Mouse (Mus musculus): ENCODE measurements at regions not wholly inside any gene's neighbourhood (a gene's known extent, or its start where the extent isn't known, plus 50 kb on each side); places are given as distances from the start of the nearest gene placed in this dataset.
"Not testable (repeated sequence)": the region's sequence is repeated elsewhere in the genome, so short reads cannot be mapped to it uniquely, and the experiment has no call there.

DNA sequence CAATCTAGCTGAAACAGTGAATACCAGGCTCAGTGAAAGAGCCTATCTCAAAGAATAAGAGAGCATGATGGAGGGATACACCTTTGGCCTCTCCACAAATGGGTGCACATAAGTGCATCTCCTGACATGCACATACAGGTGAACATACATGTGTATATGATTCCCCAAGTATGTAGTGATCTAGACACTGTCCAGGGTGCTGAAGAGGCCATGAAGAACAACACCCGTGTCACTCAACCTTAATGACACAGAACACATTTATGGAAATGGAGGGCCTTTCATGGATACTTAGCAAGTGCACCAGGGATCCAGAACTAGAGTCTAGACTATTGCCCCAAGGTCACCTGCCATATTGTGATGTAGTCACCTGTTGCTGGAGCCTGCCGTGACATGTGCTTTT, 56.9 kb downstream of the Spata19 start:
- no peak for DNase-seq (ENCODE audit: low spot score)

DNA sequence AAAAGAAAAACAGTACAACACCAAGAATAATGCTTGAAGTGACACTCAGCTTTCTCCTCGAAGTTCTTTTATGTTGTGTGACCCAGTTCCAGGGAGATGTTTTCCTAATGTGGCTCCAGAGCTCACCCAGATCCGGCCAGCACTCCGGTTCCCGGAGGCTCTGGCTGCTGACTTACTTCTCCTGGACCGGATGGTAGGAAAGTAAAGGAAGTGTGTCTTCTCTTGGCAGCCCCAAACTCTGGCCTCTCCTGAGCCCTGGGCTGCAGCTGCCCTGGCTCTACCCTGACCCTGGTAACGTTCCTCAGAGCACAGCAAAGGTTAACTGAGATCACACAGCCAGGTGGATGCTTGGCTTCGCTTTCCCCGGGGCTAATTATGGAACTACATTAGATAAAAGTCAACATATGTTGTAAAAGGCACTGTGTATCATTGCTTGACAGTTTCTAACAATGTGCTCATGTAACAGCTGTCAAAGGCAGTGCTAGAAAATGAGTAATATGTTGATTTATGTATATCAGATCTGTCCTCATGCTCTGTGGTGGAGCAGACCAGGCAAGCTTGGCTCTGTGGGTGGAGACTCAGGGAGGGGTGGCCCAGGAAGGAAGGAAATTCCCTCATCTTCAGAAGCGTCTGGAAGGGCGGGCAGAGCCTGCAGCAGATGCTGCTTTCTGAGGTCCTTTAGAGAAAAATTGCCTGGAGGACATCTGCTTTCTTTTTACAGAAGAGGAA, 57.5 kb downstream of the Spata19 start:
- peak; percentile 22 for DNase-seq (ENCODE audit: low spot score)

DNA sequence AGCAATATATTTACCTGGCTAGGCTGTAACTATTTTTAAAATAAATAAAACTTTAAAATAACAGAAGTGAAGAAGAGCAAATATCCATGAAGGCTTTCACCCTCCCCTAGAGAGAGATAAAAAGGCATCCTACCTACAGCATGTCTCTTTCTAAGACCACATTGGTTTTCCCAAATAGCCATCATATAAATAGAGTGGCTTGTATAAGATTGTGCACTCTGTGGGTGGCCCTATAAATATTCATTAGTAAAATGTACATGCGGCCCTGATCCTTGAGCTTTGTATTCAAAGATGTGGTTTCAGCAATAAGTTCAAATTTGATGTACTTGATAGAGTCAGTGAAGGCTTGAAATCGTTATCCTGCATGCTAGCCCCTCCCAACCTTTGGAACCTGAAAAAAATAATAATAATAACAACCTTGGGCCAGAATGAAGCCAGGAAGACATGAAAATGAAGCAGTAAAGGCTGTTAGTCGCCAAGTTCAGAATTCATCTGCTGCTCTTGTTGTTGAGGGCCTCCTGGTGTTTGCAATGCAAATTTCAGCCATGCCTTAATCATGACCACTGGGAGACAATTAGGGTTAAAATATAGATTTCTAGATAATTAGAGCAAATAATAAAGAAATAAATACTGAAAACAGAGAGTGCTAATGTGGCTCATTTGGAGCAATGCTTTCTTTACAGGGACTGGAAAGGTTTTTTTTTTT, 61.9 kb downstream of the Spata19 start:
- no peak for DNase-seq (ENCODE audit: low spot score)

DNA sequence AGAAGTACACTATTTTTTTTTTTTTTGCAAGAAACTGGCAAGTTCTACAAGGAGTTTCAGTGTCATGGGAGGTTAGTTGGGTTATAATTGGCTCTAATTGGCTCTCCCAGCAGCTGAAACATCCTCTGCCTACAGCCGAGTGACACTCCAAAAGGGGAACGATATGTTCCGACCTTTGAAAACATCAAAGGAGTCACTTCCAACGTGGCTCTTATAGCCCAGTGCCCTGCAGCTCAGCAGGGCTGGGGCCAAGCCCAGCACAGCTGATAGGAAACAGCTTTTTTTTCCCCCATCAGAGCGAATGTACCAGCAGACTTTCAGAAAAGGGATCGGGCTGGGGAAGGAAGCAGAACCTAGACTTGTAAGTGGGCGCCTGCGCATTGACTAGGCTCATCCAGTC, 64.4 kb downstream of the Spata19 start:
- no peak for DNase-seq (ENCODE audit: low spot score)

DNA sequence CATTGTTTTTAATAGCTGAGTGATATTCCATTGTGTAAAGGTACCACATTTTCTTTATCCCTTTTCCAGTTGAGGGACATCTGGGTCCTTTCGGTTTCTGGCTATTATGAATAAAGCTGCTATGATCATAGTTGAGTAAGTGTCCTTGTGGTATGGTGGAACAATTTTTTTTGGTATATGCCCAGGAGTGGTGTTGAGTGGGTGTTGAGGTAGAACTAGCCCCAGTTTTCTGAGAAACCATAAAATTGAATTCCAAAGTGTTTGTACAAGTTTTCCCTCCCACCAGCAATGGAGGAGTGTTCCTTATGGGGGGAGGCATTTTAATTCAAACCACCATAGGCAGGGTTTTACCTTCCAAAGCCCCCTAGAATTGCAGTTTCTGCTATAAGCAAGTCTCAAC, 67.4 kb downstream of the Spata19 start:
- DNase-seq (ENCODE audit: low spot score), result no peak

DNA sequence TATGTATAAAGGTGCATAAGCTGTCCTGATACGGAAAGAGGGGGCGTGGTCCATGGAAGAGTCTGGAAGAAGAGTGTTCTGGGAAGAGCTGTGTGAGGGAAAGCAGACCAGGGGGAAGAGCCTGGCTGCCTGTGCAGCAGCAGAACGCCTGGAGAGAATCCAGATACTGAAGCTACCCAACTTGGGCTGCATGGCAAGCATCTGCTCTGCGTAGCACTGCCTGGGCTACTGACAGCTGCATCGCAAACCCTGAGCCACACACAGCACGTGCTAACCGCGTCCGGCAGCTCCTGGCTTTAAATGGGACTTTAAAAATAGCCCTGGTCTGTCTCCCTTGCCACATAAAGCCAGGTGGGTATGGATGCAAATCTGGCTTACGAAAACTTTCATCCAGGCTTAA, 78.9 kb downstream of the Spata19 start:
- no peak for DNase-seq (ENCODE audit: low spot score)

DNA sequence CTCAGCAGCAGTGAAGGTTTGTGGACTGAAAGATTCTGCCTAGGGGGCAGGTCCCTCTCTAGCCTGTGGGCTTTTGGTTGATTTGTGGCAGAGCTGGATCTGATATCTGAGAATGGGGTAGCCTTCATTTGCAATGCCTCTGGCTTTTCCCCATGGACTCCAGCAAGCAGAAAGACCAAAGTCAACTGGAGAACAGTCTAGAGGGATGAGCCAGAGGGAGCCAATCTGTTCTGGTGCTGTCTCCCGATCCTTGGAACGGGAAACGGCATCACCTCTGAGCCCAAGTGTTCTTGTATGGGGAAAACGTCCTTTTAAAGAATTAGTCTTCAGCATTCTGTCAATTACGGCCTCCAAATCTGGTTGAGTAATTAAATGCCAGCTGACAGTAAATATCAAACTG, 80.0 kb downstream of the Spata19 start:
- no peak for DNase-seq (ENCODE audit: low spot score)

DNA sequence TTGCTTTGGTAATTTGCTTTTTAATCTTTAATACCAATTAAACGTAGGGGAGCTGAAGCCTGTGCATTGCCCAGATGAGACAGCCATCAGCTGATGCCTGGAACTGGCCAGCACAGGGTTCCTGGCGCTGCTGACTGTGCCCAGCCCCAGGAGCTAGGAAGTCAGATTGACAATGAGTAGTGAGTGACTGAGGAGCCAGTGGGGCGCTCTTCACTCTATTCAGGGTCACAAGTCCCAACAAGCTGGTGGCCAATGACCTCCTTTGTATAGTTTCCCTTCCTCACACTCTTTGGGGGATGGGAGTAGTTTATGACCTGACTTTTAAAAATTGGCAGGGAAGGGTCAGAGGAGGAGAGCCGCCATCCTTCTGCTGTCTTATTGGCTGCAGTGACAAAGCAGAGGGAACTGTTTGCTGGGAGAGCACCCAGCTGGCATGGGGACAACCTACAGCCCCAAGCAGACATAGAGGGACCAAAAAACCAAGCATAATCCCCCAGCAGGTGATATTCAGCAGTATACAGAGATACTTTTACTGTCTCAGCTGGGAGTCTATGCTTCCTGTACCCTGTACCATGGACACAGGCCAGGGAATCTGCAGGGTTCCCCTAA, 80.6 kb downstream of the Spata19 start:
- no peak for DNase-seq (ENCODE audit: low spot score)

DNA sequence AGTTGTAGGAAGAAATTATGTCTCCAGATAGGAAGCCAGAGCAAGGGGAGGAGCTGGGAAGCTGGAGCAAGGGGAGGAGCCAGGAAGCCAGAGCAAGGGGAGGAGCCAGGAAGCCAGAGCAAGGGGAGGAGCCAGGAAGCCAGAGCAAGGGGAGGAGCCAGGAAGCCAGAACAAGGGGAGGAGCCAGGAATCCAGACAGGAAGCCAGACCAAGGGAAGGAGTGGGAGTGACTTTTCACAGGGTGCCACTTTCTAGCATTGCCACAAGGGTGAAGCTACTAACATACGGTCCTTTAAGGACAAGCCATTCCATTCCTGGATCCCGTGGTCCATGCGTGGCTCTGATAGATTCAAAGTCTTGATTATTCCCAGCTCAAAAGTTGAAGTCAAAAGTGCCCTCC, 81.7 kb downstream of the Spata19 start:
- no peak for DNase-seq (ENCODE audit: low spot score)

DNA sequence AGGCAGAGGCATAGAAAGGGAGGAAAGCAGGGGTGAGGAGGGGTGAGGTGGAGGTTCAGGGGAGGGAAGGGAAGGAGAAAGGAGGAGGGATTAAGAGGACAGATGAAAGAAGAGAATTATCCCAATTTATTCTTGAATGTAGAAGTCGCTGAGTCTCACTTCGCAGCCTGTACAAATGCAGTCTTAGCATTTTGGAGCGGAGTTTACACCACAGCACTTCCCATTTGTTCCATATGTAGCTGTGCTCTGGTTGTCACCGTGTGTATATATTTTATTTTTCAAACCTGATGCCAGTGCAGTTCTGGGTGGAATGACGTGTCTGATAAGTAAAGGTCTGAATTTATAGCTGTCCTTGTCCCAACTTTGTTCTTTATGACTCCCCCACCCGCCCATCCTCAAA, 105.2 kb downstream of the Spata19 start:
- no peak for DNase-seq (ENCODE audit: low spot score)

DNA sequence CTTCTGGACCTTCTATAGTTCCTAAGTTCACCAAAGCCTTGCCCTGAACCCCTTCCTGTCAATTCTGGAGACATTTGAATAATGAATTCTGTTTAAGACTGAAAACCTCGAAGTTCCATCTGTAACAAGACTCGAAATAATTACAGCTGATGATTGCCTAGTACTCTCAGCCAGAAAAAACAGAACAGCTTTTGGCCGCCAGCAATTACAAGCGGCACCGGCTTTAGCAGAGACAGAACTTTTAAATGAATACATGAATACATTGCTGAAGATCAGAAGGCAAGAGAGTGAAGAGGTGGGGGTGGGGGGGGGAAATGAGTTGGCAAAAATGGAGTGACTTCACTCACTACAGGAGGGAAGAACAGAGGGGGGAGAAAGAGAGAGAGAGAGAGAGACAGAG, 112.6 kb downstream of the Spata19 start:
- DNase-seq (ENCODE audit: low spot score), result no peak

DNA sequence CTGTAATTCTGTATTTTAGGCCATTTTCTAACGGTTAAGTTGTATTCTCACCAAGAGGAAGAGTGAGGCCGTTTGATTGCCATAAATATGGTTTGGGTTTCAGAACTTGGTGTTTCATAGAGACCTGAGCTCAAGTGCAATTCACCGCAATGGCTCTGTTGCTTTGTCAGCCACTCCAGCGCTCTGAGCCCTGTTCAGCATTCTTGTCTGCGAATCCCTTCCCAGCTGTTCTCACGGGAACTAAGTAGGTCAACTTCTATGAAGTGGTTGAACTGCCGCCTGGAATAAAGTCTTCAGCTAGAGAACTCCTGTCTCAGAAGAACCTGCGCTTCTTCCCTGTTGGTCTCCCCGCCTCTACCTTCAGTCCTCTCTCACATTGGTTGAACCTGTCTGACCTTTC, 113.1 kb downstream of the Spata19 start:
- no peak for DNase-seq (ENCODE audit: low spot score)

DNA sequence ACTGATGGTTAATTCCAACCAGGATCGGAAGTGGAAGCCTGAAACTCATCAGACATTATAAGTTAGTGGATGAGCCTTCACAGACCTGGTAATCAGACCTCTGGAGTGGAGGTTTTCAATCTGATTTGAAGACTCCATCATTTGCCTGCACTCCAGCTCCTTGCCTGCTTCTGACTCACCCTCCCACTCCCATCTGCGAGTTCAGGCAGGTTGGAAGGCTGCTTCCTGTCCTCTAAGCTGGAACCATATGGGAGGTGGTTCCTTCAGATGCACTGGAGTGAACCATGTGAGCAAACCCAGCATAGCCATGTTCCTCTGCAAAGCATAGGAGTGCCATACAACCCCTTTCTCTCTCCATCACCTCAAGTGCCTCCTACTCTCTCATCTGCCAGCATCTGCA, 114.6 kb downstream of the Spata19 start:
- DNase-seq (ENCODE audit: low spot score), result no peak

DNA sequence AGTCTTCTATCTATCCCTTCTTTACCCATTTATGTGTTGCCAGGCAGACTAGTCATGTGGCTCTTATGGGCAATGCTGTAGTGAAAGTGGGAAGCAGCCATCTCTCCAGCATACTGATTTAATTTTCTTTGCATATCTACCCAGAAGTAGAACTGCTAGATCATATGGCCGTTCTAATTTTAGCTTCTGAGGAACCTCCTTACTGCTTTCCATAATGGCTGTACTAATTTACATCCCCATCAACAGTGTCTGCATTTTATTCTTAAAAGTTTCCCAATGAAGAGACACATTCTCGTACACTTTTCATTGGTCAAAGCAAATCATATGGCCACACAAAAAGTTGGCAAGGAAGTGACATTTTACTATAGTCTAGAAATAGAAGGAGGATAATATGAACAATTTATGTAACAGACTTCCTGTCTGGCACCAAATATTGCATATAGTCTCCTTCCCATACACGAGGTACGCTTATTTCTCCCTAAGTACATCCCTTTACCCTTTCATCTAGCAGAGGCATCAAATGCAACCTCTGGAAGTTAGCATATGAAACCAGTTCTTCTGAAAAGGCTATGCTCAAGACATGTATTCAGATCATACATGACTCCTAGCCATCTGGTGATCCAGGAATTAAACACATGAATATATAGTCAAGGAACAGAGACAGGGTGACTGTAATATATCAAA, 119.0 kb downstream of the Spata19 start:
- no peak for DNase-seq (ENCODE audit: low spot score)

DNA sequence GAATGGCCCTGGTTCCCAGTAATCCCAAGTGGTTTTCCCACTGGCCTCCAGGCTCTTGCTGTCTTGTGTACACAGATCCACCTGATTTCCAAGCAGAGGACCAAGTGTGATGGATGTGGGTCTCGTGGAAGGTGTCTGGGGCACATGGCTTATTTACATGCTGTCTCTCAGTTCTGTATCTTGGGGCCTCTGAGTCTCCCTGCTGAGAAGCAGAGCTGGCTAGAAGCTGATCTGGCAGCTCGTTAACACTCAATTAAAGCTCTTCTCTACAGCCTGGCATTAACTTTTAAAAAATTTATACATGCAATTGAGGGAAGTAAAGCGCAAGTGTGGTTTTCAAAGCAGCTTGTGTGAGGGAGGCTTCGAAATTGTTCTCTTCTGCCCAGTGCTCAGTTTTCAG, 121.4 kb downstream of the Spata19 start:
- no peak for DNase-seq (ENCODE audit: low spot score)

DNA sequence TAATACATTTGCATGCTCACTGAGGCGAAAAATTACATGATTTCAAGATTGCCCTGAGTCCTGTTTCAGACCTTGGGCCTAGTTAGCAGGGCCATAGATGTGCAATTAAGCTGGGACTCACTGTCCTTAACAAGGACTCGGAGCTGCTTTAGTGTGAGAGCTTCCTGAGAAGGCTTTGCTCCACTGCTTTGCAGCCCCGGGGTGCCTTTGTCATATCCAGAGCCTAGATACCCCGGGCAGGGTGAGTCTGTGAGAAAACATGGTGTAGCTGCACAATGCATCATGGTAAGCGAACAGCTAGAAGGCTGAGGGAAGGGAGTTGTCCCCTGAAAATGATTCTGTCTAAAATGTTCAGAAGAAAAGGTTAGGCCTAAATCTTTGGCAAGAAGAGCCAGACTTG, 123.1 kb downstream of the Spata19 start:
- DNase-seq (ENCODE audit: low spot score), result no peak

DNA sequence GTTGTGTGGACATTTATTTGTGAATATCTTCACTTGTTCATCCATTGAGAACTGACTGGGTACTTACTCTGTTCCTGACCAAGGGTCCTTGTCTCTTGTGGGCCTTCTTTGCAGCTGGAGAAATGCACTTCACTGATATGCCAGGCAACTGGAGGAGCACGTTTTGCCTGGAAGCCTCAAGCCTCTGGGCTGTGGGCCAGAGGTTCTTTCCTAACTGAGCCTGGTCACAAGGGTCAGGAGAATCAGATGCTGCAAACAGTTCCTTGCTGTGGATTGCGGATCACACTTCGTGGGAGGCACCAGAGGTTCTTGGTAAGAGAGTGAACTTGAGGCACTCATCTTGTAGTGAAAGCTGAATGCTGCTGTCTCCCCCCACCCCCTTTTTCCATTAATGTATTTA, 124.6 kb downstream of the Spata19 start:
- peak; percentile 1 for DNase-seq (ENCODE audit: low spot score)

DNA sequence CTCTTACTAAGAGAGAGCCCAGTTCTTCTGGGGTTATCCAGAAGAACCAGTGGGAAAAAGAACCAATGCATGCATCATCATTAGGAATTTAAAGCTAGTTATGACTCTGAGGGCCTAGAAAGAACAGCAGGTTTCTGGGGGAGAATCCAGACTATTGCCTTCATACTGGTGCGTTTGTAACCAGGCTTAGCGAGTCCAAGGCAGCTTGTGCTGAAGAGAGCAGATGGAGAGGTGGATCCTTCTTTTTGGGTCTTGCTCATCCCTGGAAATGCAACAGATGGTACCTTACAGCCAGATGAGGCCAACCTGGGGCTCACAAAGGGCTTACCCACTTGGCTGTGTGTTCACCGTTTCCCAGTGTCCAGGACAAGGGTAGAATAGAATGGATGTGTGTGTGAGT, 130.1 kb downstream of the Spata19 start:
- no peak for DNase-seq (ENCODE audit: low spot score)

DNA sequence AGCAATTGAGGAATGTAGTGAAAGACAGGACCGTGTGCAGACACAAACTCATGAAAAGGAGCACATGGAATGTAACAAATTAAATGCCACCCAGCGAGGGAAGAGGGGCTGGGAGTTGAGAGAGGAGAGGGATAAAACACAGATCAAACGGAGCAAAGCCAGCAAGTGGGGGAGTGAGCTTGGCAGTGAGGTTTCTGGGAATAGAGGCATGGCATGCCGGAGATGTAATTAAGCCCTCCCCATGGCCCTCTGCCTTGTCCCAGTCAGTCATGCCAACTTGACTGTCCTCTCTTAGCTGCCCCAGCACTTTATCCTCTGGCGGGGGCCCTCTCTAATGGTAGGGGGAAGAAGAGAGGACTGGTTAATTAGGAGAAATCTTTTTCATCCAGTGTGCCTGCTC, 141.9 kb downstream of the Spata19 start:
- no peak for DNase-seq (ENCODE audit: low spot score)

DNA sequence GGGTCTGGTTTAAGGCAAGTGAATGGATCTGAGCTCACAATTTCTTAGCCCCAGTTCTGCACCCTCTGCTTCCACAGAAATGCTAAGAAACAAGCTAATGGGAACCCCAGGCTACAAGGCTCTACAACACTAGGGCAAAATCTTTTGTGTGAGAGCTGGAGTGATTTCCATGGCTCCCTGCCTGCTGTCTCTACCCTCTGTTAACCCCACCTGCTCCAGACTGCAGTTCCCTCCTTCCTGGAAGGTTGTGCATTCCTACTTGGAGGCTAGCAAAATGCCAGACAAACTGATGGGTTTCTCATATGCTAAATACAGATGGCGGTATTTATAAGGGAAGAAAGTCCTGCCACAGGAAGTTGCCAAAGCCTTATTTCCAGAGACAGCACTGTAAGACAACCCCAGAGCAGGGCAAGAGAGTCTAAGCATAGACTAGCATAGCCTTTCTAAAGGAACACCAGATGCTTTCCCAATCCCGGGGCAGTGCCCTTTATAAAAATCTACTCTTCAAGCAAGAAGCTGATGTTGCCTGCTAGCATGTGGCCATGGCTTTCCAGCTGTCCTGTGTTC, 145.1 kb downstream of the Spata19 start:
- no peak for DNase-seq (ENCODE audit: low spot score)

DNA sequence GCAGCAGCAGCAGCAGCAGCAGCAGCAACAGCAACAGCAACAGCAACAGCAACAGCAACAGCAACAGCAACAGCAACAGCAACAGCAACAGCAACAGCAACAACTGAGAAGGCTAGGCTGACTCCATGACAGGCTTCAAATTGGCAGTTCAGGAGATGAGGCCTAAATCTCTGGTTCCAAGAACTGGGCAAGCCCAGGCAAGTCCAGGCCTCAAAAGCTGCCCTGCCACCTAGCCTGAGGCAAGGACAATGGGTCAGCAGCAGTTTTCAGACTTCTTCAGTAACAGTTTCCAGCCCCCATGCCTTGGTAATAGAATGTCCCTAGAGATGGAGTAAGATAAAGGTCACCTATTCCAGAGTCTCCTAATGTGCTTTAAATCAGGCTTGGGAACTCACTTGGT, 158.1 kb downstream of the Spata19 start:
- DNase-seq (ENCODE audit: low spot score), result not testable (repeated sequence)

Data from lung, postnatal 25 days (tissue).